ENCODE assay signal across 8 mouse cellular contexts in genomic region chr4:116074861-116075620, GRCm38 (mm10). TPM values are rescaled to one million over a fixed set of nuclear protein-coding genes. Genes with fewer than 3 reads are reported as not detected.
DNase-seq lines count a peak whose midpoint lies in the region; ATAC-seq lines count a peak whose summit lies in the region.

Gene Uqcrh (minus strand): TSS chr4:116075071.
Gene Lrrc41 (plus strand): TSS chr4:116075269.

- H3K27me3 ChIP-seq in hindbrain, embryonic 12.5 days, result no peaks in the 10 kb centered on the region

- DNase-seq in NIH3T3 (ENCODE audit: low read depth), result peak; percentile 99
- DNase-seq in cerebellum, postnatal 10 days, result peak; percentile 97
- DNase-seq in frontal cortex, postnatal 10 days (ENCODE audit: low spot score in 2 of 2), result peak; percentile 93 to 94
- DNase-seq in layer of hippocampus, postnatal 14 days (ENCODE audit: low spot score in 2 of 2), result peak; percentile 96 to 97
- peak; percentile 97 for DNase-seq in lung, postnatal 14 days
- DNase-seq in retina, adult 2 months (ENCODE audit: low read depth, low spot score), result peak; percentile 97
- peak; percentile 92 to 93 for DNase-seq in thymus, postnatal 36 days

- peaks cover 9% of the 10 kb centered on the region for H3K36me3 ChIP-seq in hindbrain, embryonic 12.5 days

- H3K27ac ChIP-seq in hindbrain, embryonic 12.5 days, result peak within 1 kb of the TSS; percentile 98

- H3K4me3 ChIP-seq in hindbrain, embryonic 12.5 days, result peak within 1 kb of the TSS; percentile 95

- peak within 1 kb of the TSS; percentile 85 for H3K4me2 ChIP-seq in hindbrain, embryonic 12.5 days (replicated peaks)

- no peaks in the 10 kb centered on the region for H3K9me3 ChIP-seq in hindbrain, embryonic 12.5 days (replicated peaks)

- whole genome bisulfite sequencing in hindbrain, embryonic 12.5 days, result under 1% methylated on average over 55 of the region's 55 CpGs

- peak within 1 kb of the TSS; percentile 98 for H3K9ac ChIP-seq in hindbrain, embryonic 12.5 days

- peak; percentile 95 for ATAC-seq in hindbrain, embryonic 12.5 days (ENCODE audit: low FRiP score)

- peaks cover 28% of the 10 kb centered on the region for H3K4me1 ChIP-seq in hindbrain, embryonic 12.5 days

RNA-seq across cellular contexts. Expression of gene Uqcrh, which starts in this region (rescaled TPM):
- polyA plus RNA-seq in hindbrain, embryonic 12.5 days (2016; fragmentation: Nextera tagmentation; extraction: Ambion mirVana), result 333 and 361 TPM in 2 replicates
- total RNA-seq in layer of hippocampus, postnatal 14 days (2021), result 100 to 1,000 TPM; 428 to 464 TPM

RNA-seq across cellular contexts. Expression of gene Lrrc41, which starts in this region (rescaled TPM):
- polyA plus RNA-seq in hindbrain, embryonic 12.5 days (2016; fragmentation: Nextera tagmentation; extraction: Ambion mirVana), result 72.8 and 73.8 TPM in 2 replicates
- total RNA-seq in layer of hippocampus, postnatal 14 days (2021), result 10 to 100 TPM; 46.9 to 49.4 TPM

Comparison
In these comparisons a context has a peak if more than half of its experiments do, and no peak if none do; other contexts are left out.
1. Peak in every context shown above with its lines: DNase-seq, ATAC-seq, H3K4me3 ChIP-seq and H3K27ac ChIP-seq.